Mouse (Mus musculus) ES-E14 (cell line): Measurements from ENCODE around the gene Arhgef19.

Experiments used
- CHD2 ChIP-seq: IDR thresholded peaks from 2 replicates; pipeline ENCODE4 v1.6.1; 2014; ENCODE audit warnings: mild to moderate bottlenecking, low read depth, low read length, inconsistent platforms
- HCFC1 ChIP-seq: IDR thresholded peaks from 2 replicates; pipeline ENCODE4 v1.6.1; 2012; ENCODE audit warnings: low read length, inconsistent platforms, borderline replicate concordance; ENCODE audit not compliant: insufficient read depth
- MAFK ChIP-seq: IDR thresholded peaks from 2 replicates; pipeline ENCODE4 v1.6.1; 2014; ENCODE audit warnings: mild to moderate bottlenecking, low read depth, low read length, inconsistent platforms; ENCODE audit not compliant: insufficient read depth
- ZC3H11A ChIP-seq: IDR thresholded peaks from 2 replicates; pipeline ENCODE4 v1.6.1; 2012; ENCODE audit warnings: low read depth, mild to moderate bottlenecking, inconsistent platforms, low read length, borderline replicate concordance
- ZNF384 ChIP-seq: IDR thresholded peaks from 2 replicates; pipeline ENCODE4 v1.6.1; 2012; ENCODE audit warnings: low read depth, low read length, inconsistent platforms

GRCm38 (mm10) chr4:141265979-141266637 lies 26.8 kb downstream of the Arhgef19 start:
- TF ChIP-seq HCFC1 (no peak), MAFK (no peak), ZNF384 (no peak), CHD2 (no peak), ZC3H11A (no peak)
